Mouse (Mus musculus) C2C12 (cell line): ENCODE data around the gene Mrps12.
"Not testable (repeated sequence)": the region's sequence is repeated elsewhere in the genome, so short reads cannot be mapped to it uniquely, and the experiment has no call there.

Experiments
- CEBPB ChIP-seq: IDR thresholded peaks from one replicate; pipeline ENCODE4 v1.6.1; 2011; ENCODE audit warnings: low read depth, mild to moderate bottlenecking, control low read depth, moderate library complexity
- CTCF ChIP-seq: IDR thresholded peaks from one replicate; pipeline ENCODE4 v1.5.1; 2011; ENCODE audit not compliant: control insufficient read depth, insufficient read depth, insufficient read length
- FOSL1 ChIP-seq: IDR thresholded peaks from one replicate; pipeline ENCODE4 v1.8.0; 2011; ENCODE audit warnings: mild to moderate bottlenecking, low read length; ENCODE audit not compliant: poor library complexity, insufficient read depth, severe bottlenecking
- MAX ChIP-seq: IDR thresholded peaks from one replicate; pipeline ENCODE4 v1.6.1; 2011; ENCODE audit warnings: mild to moderate bottlenecking, control low read depth
- MYOG ChIP-seq: IDR thresholded peaks from one replicate; pipeline ENCODE4 v1.6.1; 2011; ENCODE audit not compliant: control insufficient read depth, insufficient read length; ENCODE audit errors: extremely low read depth
- USF1 ChIP-seq: IDR thresholded peaks from one replicate; pipeline ENCODE4 v1.6.1; 2011; ENCODE audit warnings: low read depth, mild to moderate bottlenecking, control low read depth, moderate library complexity

DNA sequence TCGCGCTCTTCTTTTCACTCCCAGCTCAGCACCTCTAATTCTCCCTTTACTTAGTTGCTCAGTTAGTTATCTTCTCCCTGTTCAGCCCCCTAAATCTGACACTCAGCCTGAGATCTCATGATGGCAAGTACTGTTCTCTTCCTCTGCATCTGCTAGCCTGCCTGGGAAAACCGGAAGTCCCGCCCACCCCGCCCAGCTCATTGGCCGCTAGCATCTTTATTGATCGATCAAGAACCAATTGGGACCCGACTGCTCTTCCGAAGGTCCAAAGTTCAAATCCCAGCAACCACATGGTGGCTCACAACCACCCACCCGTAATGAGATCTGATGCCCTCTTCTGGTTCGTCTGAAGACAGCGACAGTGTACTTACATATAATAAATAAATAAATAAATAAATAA, 40.3 kb downstream of the Mrps12 start:
- not testable (repeated sequence) for TF ChIP-seq CTCF, MAX, USF1, MYOG, FOSL1, CEBPB
